Mouse (Mus musculus) myocyte (in vitro differentiated cells): ENCODE results near the gene Atg16l1.

Experiments used
- MYOD1 ChIP-seq, 3 experiments: IDR thresholded peaks; one replicate each; pipeline ENCODE4 v1.6.1; 2011; ENCODE audit warnings: control low read depth in 2 of 3, low read depth in 2 of 3, mild to moderate bottlenecking in 2 of 3, moderate library complexity in 1 of 3; ENCODE audit not compliant: insufficient read length in 2 of 3, control insufficient read depth in 1 of 3
- POLR2A ChIP-seq: IDR thresholded peaks from one replicate; pipeline ENCODE4 v1.6.1; 2011; ENCODE audit warnings: low read depth, mild to moderate bottlenecking, control low read depth, moderate library complexity; ENCODE audit not compliant: insufficient read length

DNA sequence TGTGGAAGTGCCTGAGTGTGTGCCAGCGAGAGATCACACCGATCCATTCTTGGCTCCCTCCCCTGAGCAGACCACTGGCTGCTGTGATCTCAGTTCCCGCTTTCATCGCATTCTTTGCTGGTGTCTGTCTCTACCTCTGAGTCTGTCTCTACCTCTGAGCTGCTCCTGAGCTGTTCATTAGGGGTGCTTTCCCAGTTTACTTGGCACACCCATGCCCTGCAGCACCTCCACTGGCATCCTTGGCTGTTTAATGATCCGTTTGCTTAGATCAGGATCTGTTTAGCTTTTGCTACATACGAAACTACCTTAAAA is 37.4 kb downstream of the Atg16l1 start:
- no peak for TF ChIP-seq POLR2A
- no peak for TF ChIP-seq MYOD1 (IDR thresholded peaks at IDR 0.05; ENCODE audit: control insufficient read depth in 1 of 3, insufficient read length in 2 of 3, low read depth in 2 of 3)
